Mouse (Mus musculus): ENCODE results near the gene Spryd4.
"Not testable (repeated sequence)": the region's sequence is repeated elsewhere in the genome, so short reads cannot be mapped to it uniquely, and the experiment has no call there.

- TF ChIP-seq CTCF (IDR thresholded peaks at IDR 0.05; ENCODE audit: extremely low read depth, insufficient read depth, insufficient read length, insufficient replicate concordance); POLR2A (IDR thresholded peaks at IDR 0.05; ENCODE audit: low read depth, low read length): not testable (repeated sequence)
Measured at GRCm38 (mm10) chr10:128165726-128166125, 45.9 kb downstream of the Spryd4 start.

All from spleen, adult 2 months (tissue).